Mouse (Mus musculus) erythroid progenitor cell, adult 5-6 weeks (primary cell): ENCODE measurements around the gene Dyrk1b. TPM values are rescaled to one million over a fixed set of nuclear protein-coding genes. Genes with fewer than 3 reads are reported as not detected.

Experiments
- total RNA-seq, 2 experiments: library from RNA; stranded (forward) in 1 of 2; stranded (reverse) in 1 of 2; fragments of 150-400 nt in 1 of 2; fragments of 186-747, 209-891 nt in 1 of 2; gene quantifications; 2 replicates each; pipeline versions ENCODE4 v1.2.3 to v1.2.4; 2015 to 2017; ENCODE audit warnings: low replicate concordance in 2 of 2

The Dyrk1b gene
- total RNA-seq, 2 experiments from 2014 or later = 7.5 to 8.4 TPM

Other genes starting within 250 kb of the Dyrk1b start
- 2.1 and 6.5 TPM in 2 replicates for gene Zfp780b, start 200.3 kb upstream of the Dyrk1b start, total RNA-seq (2015; ENCODE audit: low replicate concordance)
- gene Zfp780b, start 200.3 kb upstream of the Dyrk1b start, total RNA-seq (2017; ENCODE audit: low replicate concordance) = 2.7 and 7.6 TPM in 2 replicates
- gene Zfp850, start 165.4 kb upstream of the Dyrk1b start, total RNA-seq (2015; ENCODE audit: low replicate concordance) = 0.36 and 0.84 TPM in 2 replicates
- gene Zfp850, start 165.4 kb upstream of the Dyrk1b start, total RNA-seq (2017; ENCODE audit: low replicate concordance) = 1.2 TPM in 1 of 2 replicates, not detected in the other
- 77.1 and 114 TPM in 2 replicates for gene Psmc4, start 129.4 kb upstream of the Dyrk1b start, total RNA-seq (2015; ENCODE audit: low replicate concordance)
- gene Psmc4, start 129.4 kb upstream of the Dyrk1b start, total RNA-seq (2017; ENCODE audit: low replicate concordance) = 48.6 and 65.1 TPM in 2 replicates
- not detected in 2 replicates for gene Fcgbp, start 108.2 kb upstream of the Dyrk1b start, total RNA-seq (2015; ENCODE audit: low replicate concordance)
- not detected in 2 replicates for gene Fcgbp, start 108.2 kb upstream of the Dyrk1b start, total RNA-seq (2017; ENCODE audit: low replicate concordance)
- gene 9530053A07Rik, start 50.0 kb upstream of the Dyrk1b start, total RNA-seq (2015; ENCODE audit: low replicate concordance) = not detected in 2 replicates
- not detected in 2 replicates for gene 9530053A07Rik, start 50.0 kb upstream of the Dyrk1b start, total RNA-seq (2017; ENCODE audit: low replicate concordance)
- gene Fbl, start 9.8 kb upstream of the Dyrk1b start, total RNA-seq (2015; ENCODE audit: low replicate concordance) = 18.4 and 40.4 TPM in 2 replicates
- 15.7 and 17.5 TPM in 2 replicates for gene Fbl, start 9.8 kb upstream of the Dyrk1b start, total RNA-seq (2017; ENCODE audit: low replicate concordance)
- 10.1 TPM in 1 of 2 replicates, not detected in the other for gene Eid2, start 88.4 kb downstream of the Dyrk1b start, total RNA-seq (2015; ENCODE audit: low replicate concordance)
- 3.3 TPM in 1 of 2 replicates, not detected in the other for gene Eid2, start 88.4 kb downstream of the Dyrk1b start, total RNA-seq (2017; ENCODE audit: low replicate concordance)
- 5.4 TPM in 1 of 2 replicates, not detected in the other for gene Eid2b, start 98.3 kb downstream of the Dyrk1b start, total RNA-seq (2015; ENCODE audit: low replicate concordance)
- 2.1 TPM in 1 of 2 replicates, not detected in the other for gene Eid2b, start 98.3 kb downstream of the Dyrk1b start, total RNA-seq (2017; ENCODE audit: low replicate concordance)
- gene Selenov, start 111.7 kb downstream of the Dyrk1b start, total RNA-seq (2015; ENCODE audit: low replicate concordance) = not detected in 2 replicates
- gene Selenov, start 111.7 kb downstream of the Dyrk1b start, total RNA-seq (2017; ENCODE audit: low replicate concordance) = not detected in 2 replicates
- not detected in 2 replicates for gene Dll3, start 122.8 kb downstream of the Dyrk1b start, total RNA-seq (2015; ENCODE audit: low replicate concordance)
- gene Dll3, start 122.8 kb downstream of the Dyrk1b start, total RNA-seq (2017; ENCODE audit: low replicate concordance) = not detected in 2 replicates
- 15.9 and 16.3 TPM in 2 replicates for gene Timm50, start 132.6 kb downstream of the Dyrk1b start, total RNA-seq (2015; ENCODE audit: low replicate concordance)
- gene Timm50, start 132.6 kb downstream of the Dyrk1b start, total RNA-seq (2017; ENCODE audit: low replicate concordance) = 7.8 and 12.7 TPM in 2 replicates
- 33.5 and 37.8 TPM in 2 replicates for gene Supt5, start 159.3 kb downstream of the Dyrk1b start, total RNA-seq (2015; ENCODE audit: low replicate concordance)
- gene Supt5, start 159.3 kb downstream of the Dyrk1b start, total RNA-seq (2017; ENCODE audit: low replicate concordance) = 34.3 and 43.0 TPM in 2 replicates
- gene Rps16, start 171.2 kb downstream of the Dyrk1b start, total RNA-seq (2015; ENCODE audit: low replicate concordance) = 892 and 1,114 TPM in 2 replicates
- gene Rps16, start 171.2 kb downstream of the Dyrk1b start, total RNA-seq (2017; ENCODE audit: low replicate concordance) = 132 and 239 TPM in 2 replicates
- 2.1 and 5.8 TPM in 2 replicates for gene Plekhg2, start 193.1 kb downstream of the Dyrk1b start, total RNA-seq (2015; ENCODE audit: low replicate concordance)
- 1.0 and 3.1 TPM in 2 replicates for gene Plekhg2, start 193.1 kb downstream of the Dyrk1b start, total RNA-seq (2017; ENCODE audit: low replicate concordance)
- gene Zfp36, start 200.8 kb downstream of the Dyrk1b start, total RNA-seq (2015; ENCODE audit: low replicate concordance) = 39.8 and 50.5 TPM in 2 replicates
- 3.9 and 6.4 TPM in 2 replicates for gene Zfp36, start 200.8 kb downstream of the Dyrk1b start, total RNA-seq (2017; ENCODE audit: low replicate concordance)
- gene Med29, start 213.2 kb downstream of the Dyrk1b start, total RNA-seq (2015; ENCODE audit: low replicate concordance) = 0.84 and 13.0 TPM in 2 replicates
- gene Med29, start 213.2 kb downstream of the Dyrk1b start, total RNA-seq (2017; ENCODE audit: low replicate concordance) = 2.6 and 4.4 TPM in 2 replicates
- gene Paf1, start 213.5 kb downstream of the Dyrk1b start, total RNA-seq (2015; ENCODE audit: low replicate concordance) = 21.4 and 56.6 TPM in 2 replicates
- 32.5 and 42.5 TPM in 2 replicates for gene Paf1, start 213.5 kb downstream of the Dyrk1b start, total RNA-seq (2017; ENCODE audit: low replicate concordance)